Mouse (Mus musculus): ENCODE measurements around the gene Ryr1. TPM values are rescaled to one million over a fixed set of nuclear protein-coding genes. Genes with fewer than 3 reads are reported as not detected.
"Not testable (repeated sequence)": the region's sequence is repeated elsewhere in the genome, so short reads cannot be mapped to it uniquely, and the experiment has no call there.

Gene Ryr1
- polyA plus RNA-seq, 1 experiment from 2014 or later: 0.24 TPM

- peaks cover 26% of the 10 kb centered on the region for H3K27me3 ChIP-seq
- H3K4me2 ChIP-seq: no peak overlapping the region
- H3K36me3 ChIP-seq: no peaks in the 10 kb centered on the region
- ATAC-seq (ENCODE audit: borderline replicate concordance, extremely low read depth, low FRiP score, low TSS enrichment): no peak
- peaks cover 10% of the 10 kb centered on the region for H3K4me1 ChIP-seq
- 74% methylated on average over 12 of the region's 12 CpGs for WGBS
- no peak overlapping the region for H3K27ac ChIP-seq
- H3K9me3 ChIP-seq: no peaks in the 10 kb centered on the region
- no peak overlapping the region for H3K4me3 ChIP-seq
- no peak overlapping the region for H3K9ac ChIP-seq
These were observed 54.4 kb downstream of the Ryr1 start for GRCm38 (mm10) chr7:29070364-29071168.

GRCm38 (mm10) chr7:29067758-29068157 lies 57.2 kb downstream of the Ryr1 start:
- Histone ChIP-seq H3K4me2 (no peak overlapping the region), H3K4me3 (no peak overlapping the region), H3K9me3 (no peaks in the 10 kb centered on the region), H3K9ac (no peak overlapping the region), H3K36me3 (no peaks in the 10 kb centered on the region), H3K4me1 (peaks cover 10% of the 10 kb centered on the region), H3K27me3 (peaks cover 24% of the 10 kb centered on the region), H3K27ac (no peak overlapping the region)
- ATAC-seq (ENCODE audit: borderline replicate concordance, extremely low read depth, low FRiP score, low TSS enrichment): peak; percentile 28; the same call in 1 of the 2 replicates
- 8% methylated on average over 15 of the region's 15 CpGs for WGBS

- H3K4me1 ChIP-seq: peaks cover 16% of the 10 kb centered on the region
- not testable (repeated sequence) for ATAC-seq (ENCODE audit: borderline replicate concordance, extremely low read depth, low FRiP score, low TSS enrichment); H3K27ac ChIP-seq; H3K9me3 ChIP-seq; H3K4me3 ChIP-seq; H3K4me2 ChIP-seq; H3K27me3 ChIP-seq; H3K36me3 ChIP-seq; H3K9ac ChIP-seq
- WGBS: 70% methylated on average over 7 of the region's 7 CpGs
These were observed 61.5 kb downstream of the Ryr1 start for GRCm38 (mm10) chr7:29063476-29063875.

GRCm38 (mm10) chr7:29061522-29062037 lies 63.4 kb downstream of the Ryr1 start:
- Histone ChIP-seq H3K4me2 (0 out of 2 replicates have a peak overlapping the region, but pooled peaks have one; percentile 20), H3K4me3 (peak overlapping the region; percentile 8; the same call in 1 of the 2 replicates), H3K27me3 (peaks cover 5% of the 10 kb centered on the region; the same call in 1 of the 2 replicates)

GRCm38 (mm10) chr7:29059445-29059844 lies 65.5 kb downstream of the Ryr1 start:
- Histone ChIP-seq H3K9me3 (no peaks in the 10 kb centered on the region), H3K27ac (no peak overlapping the region), H3K36me3 (no peaks in the 10 kb centered on the region), H3K9ac (no peak overlapping the region), H3K4me2 (no peak overlapping the region), H3K4me1 (peaks cover 11% of the 10 kb centered on the region), H3K27me3 (peaks cover 16% of the 10 kb centered on the region), H3K4me3 (no peak overlapping the region)
- 48% methylated on average over 19 of the region's 19 CpGs for WGBS
- peak; percentile 31; the same call in 1 of the 2 replicates for ATAC-seq (ENCODE audit: borderline replicate concordance, extremely low read depth, low FRiP score, low TSS enrichment)

More at GRCm38 (mm10) chr7:29061522-29062037, 63.4 kb downstream of the Ryr1 start:
- Histone ChIP-seq H3K27ac (no peak overlapping the region), H3K9me3 (no peaks in the 10 kb centered on the region), H3K9ac (no peak overlapping the region), H3K4me1 (peaks cover 11% of the 10 kb centered on the region), H3K36me3 (no peaks in the 10 kb centered on the region)
- ATAC-seq (ENCODE audit: borderline replicate concordance, extremely low read depth, low FRiP score, low TSS enrichment): no peak; the same call in 1 of the 2 replicates
- 8% methylated on average over 19 of the region's 19 CpGs for WGBS

- peak overlapping the region; percentile 44 for H3K4me2 ChIP-seq
- H3K36me3 ChIP-seq: no peaks in the 10 kb centered on the region
- no peak overlapping the region for H3K27ac ChIP-seq
- peak overlapping the region; percentile 13 for H3K4me3 ChIP-seq
- 0 out of 2 replicates have a peak overlapping the region, but pooled peaks have one; percentile 4 for H3K9ac ChIP-seq
- H3K9me3 ChIP-seq: no peaks in the 10 kb centered on the region
- 5% methylated on average over 19 of the region's 19 CpGs for WGBS
- H3K27me3 ChIP-seq: peaks cover 47% of the 10 kb centered on the region
- no peak for ATAC-seq (ENCODE audit: borderline replicate concordance, extremely low read depth, low FRiP score, low TSS enrichment)
- H3K4me1 ChIP-seq: 0 out of 2 replicates have a peak, but pooled peaks cover 3% of the 10 kb centered on the region
These were observed 72.2 kb downstream of the Ryr1 start for GRCm38 (mm10) chr7:29052821-29053220.

- no peaks in the 10 kb centered on the region for H3K9me3 ChIP-seq
- 40% methylated on average over 2 of the region's 2 CpGs for WGBS
- H3K36me3 ChIP-seq: no peaks in the 10 kb centered on the region
- peaks cover 38% of the 10 kb centered on the region for H3K27me3 ChIP-seq
- no peak for ATAC-seq (ENCODE audit: borderline replicate concordance, extremely low read depth, low FRiP score, low TSS enrichment)
- H3K4me2 ChIP-seq: no peak overlapping the region
- H3K4me3 ChIP-seq: no peak overlapping the region
- H3K27ac ChIP-seq: no peak overlapping the region
- no peak overlapping the region for H3K9ac ChIP-seq
- H3K4me1 ChIP-seq: 0 out of 2 replicates have a peak, but pooled peaks cover 3% of the 10 kb centered on the region
These were observed 74.2 kb downstream of the Ryr1 start for GRCm38 (mm10) chr7:29050797-29051196.

GRCm38 (mm10) chr7:29048615-29049014 lies 76.4 kb downstream of the Ryr1 start:
- 74% methylated on average over 11 of the region's 11 CpGs for whole genome bisulfite sequencing
- no peak for ATAC-seq (ENCODE audit: borderline replicate concordance, extremely low read depth, low FRiP score, low TSS enrichment)
- H3K4me2 ChIP-seq: no peak overlapping the region

GRCm38 (mm10) chr7:29048070-29048469 lies 76.9 kb downstream of the Ryr1 start:
- H3K27me3 ChIP-seq: peaks cover 23% of the 10 kb centered on the region
- H3K27ac ChIP-seq: no peak overlapping the region
- WGBS: 78% methylated on average over 3 of the region's 3 CpGs
- no peak overlapping the region for H3K4me3 ChIP-seq
- H3K36me3 ChIP-seq: no peaks in the 10 kb centered on the region
- H3K4me1 ChIP-seq: peaks cover 17% of the 10 kb centered on the region
- ATAC-seq (ENCODE audit: borderline replicate concordance, extremely low read depth, low FRiP score, low TSS enrichment): no peak
- no peaks in the 10 kb centered on the region for H3K9me3 ChIP-seq
- H3K9ac ChIP-seq: no peak overlapping the region
- no peak overlapping the region for H3K4me2 ChIP-seq

More at GRCm38 (mm10) chr7:29048615-29049014, 76.4 kb downstream of the Ryr1 start:
- Histone ChIP-seq H3K27ac (no peak overlapping the region), H3K9me3 (no peaks in the 10 kb centered on the region), H3K9ac (no peak overlapping the region), H3K36me3 (no peaks in the 10 kb centered on the region), H3K27me3 (peaks cover 28% of the 10 kb centered on the region), H3K4me1 (peaks cover 11% of the 10 kb centered on the region), H3K4me3 (no peak overlapping the region)

- ATAC-seq (ENCODE audit: borderline replicate concordance, extremely low read depth, low FRiP score, low TSS enrichment): no peak
- Histone ChIP-seq H3K4me1 (peaks cover 19% of the 10 kb centered on the region), H3K27me3 (peaks cover 9% of the 10 kb centered on the region; the same call in 1 of the 2 replicates), H3K4me3 (no peak overlapping the region), H3K27ac (no peak overlapping the region), H3K36me3 (no peaks in the 10 kb centered on the region), H3K4me2 (0 out of 2 replicates have a peak overlapping the region, but pooled peaks have one; percentile 16), H3K9me3 (no peaks in the 10 kb centered on the region), H3K9ac (no peak overlapping the region)
- 6% methylated on average over 12 of the region's 12 CpGs for WGBS
These were observed 78.4 kb downstream of the Ryr1 start for GRCm38 (mm10) chr7:29046533-29046932.

GRCm38 (mm10) chr7:29044302-29044701 lies 80.7 kb downstream of the Ryr1 start:
- WGBS: 55% methylated on average over 9 of the region's 9 CpGs
- H3K27ac ChIP-seq: no peak overlapping the region
- H3K36me3 ChIP-seq: no peaks in the 10 kb centered on the region
- H3K27me3 ChIP-seq: peaks cover 5% of the 10 kb centered on the region; the same call in 1 of the 2 replicates
- H3K4me1 ChIP-seq: peaks cover 31% of the 10 kb centered on the region
- H3K4me3 ChIP-seq: no peak overlapping the region
- H3K4me2 ChIP-seq: peak overlapping the region; percentile 41; the same call in 1 of the 2 replicates
- no peak overlapping the region for H3K9ac ChIP-seq
- H3K9me3 ChIP-seq: no peaks in the 10 kb centered on the region
- no peak for ATAC-seq (ENCODE audit: borderline replicate concordance, extremely low read depth, low FRiP score, low TSS enrichment)

GRCm38 (mm10) chr7:29043674-29044057 lies 81.3 kb downstream of the Ryr1 start:
- no peaks in the 10 kb centered on the region for H3K9me3 ChIP-seq
- peak overlapping the region; percentile 13; the same call in 1 of the 2 replicates for H3K4me3 ChIP-seq
- H3K27me3 ChIP-seq: peaks cover 5% of the 10 kb centered on the region; the same call in 1 of the 2 replicates
- peak overlapping the region; percentile 41 for H3K4me2 ChIP-seq
- H3K4me1 ChIP-seq: peaks cover 31% of the 10 kb centered on the region
- H3K9ac ChIP-seq: no peak overlapping the region
- peak overlapping the region; percentile 74 for H3K27ac ChIP-seq
- H3K36me3 ChIP-seq: no peaks in the 10 kb centered on the region
- WGBS: 20% methylated on average over 11 of the region's 11 CpGs
- no peak for ATAC-seq (ENCODE audit: borderline replicate concordance, extremely low read depth, low FRiP score, low TSS enrichment)
